Mouse (Mus musculus): ENCODE data around the gene C2. TPM values are rescaled to one million over a fixed set of nuclear protein-coding genes. Genes with fewer than 3 reads are reported as not detected.
"Not testable (repeated sequence)": the region's sequence is repeated elsewhere in the genome, so short reads cannot be mapped to it uniquely, and the experiment has no call there.

The C2 gene
- polyA plus RNA-seq, 3 experiments from 2014 or later, result 1.4 TPM; not detected in 2

GRCm38 (mm10) chr17:34830776-34831175 lies 67.3 kb downstream of the C2 start:
- not testable (repeated sequence) for ATAC-seq

- ATAC-seq, result no peak
Observed at GRCm38 (mm10) chr17:34814818-34815370, 83.2 kb downstream of the C2 start.

- ATAC-seq, result not testable (repeated sequence)
Observed at GRCm38 (mm10) chr17:34813747-34814146, 84.3 kb downstream of the C2 start.

Other genes with a start within 250 kb of the C2 start
- not detected for gene Tnxb, start 227.7 kb downstream of the C2 start, polyA plus RNA-seq (2017; shearing (Covaris generic))
- gene C4b, start 154.4 kb downstream of the C2 start, polyA plus RNA-seq (2017; shearing (Covaris generic)), result under 1 TPM in 1 of 3 experiments, not detected in 2; 0.08 TPM
- gene Cyp21a1, start 93.7 kb downstream of the C2 start, polyA plus RNA-seq (2017; shearing (Covaris generic)), result not detected
- 10 to 100 TPM; 30.4 to 44.5 (median 37.2) TPM for gene Stk19, start 61.3 kb downstream of the C2 start, polyA plus RNA-seq (2017; shearing (Covaris generic))
- 10 to 100 TPM; 23.9 to 29.0 (median 27.1) TPM for gene Dxo, start 61.2 kb downstream of the C2 start, polyA plus RNA-seq (2017; shearing (Covaris generic))
- gene Skiv2l, start 48.1 kb downstream of the C2 start, polyA plus RNA-seq (2017; shearing (Covaris generic)), result 10 to 100 TPM; 28.6 to 34.2 (median 33.7) TPM
- 10 to 100 TPM; 40.1 to 65.0 (median 47.0) TPM for gene Nelfe, start 47.9 kb downstream of the C2 start, polyA plus RNA-seq (2017; shearing (Covaris generic))
- gene Cfb, start 35.7 kb downstream of the C2 start, polyA plus RNA-seq (2017; shearing (Covaris generic)), result 1 to 10 TPM in 1 of 3 experiments, under 1 TPM in 2; 0.24 to 2.6 (median 0.37) TPM
- not detected for gene Zbtb12, start 18.8 kb downstream of the C2 start, polyA plus RNA-seq (2017; shearing (Covaris generic))
- gene Gm20547, start 16.2 kb downstream of the C2 start, polyA plus RNA-seq (2017; shearing (Covaris generic)), result under 1 TPM in 1 of 3 experiments, not detected in 2; 0.26 TPM
- 10 to 100 TPM; 27.1 to 32.6 (median 29.4) TPM for gene Ehmt2, start 204 bp upstream of the C2 start, polyA plus RNA-seq (2017; shearing (Covaris generic))
- gene Slc44a4, start 16.2 kb upstream of the C2 start, polyA plus RNA-seq (2017; shearing (Covaris generic)), result not detected
- gene Neu1, start 33.0 kb upstream of the C2 start, polyA plus RNA-seq (2017; shearing (Covaris generic)), result 10 to 100 TPM; 12.8 to 28.2 (median 27.6) TPM
- gene Hspa1b, start 61.0 kb upstream of the C2 start, polyA plus RNA-seq (2017; shearing (Covaris generic)), result under 1 TPM; 0.53 to 0.85 (median 0.80) TPM
- under 1 TPM in 1 of 3 experiments, not detected in 2; 0.94 TPM for gene Gm20481, start 71.6 kb upstream of the C2 start, polyA plus RNA-seq (2017; shearing (Covaris generic))
- gene Hspa1a, start 73.9 kb upstream of the C2 start, polyA plus RNA-seq (2017; shearing (Covaris generic)), result 1 to 10 TPM in 2 of 3 experiments, under 1 TPM in 1; 0.74 to 2.3 (median 1.1) TPM
- gene Hspa1l, start 74.4 kb upstream of the C2 start, polyA plus RNA-seq (2017; shearing (Covaris generic)), result not detected
- gene Lsm2, start 83.6 kb upstream of the C2 start, polyA plus RNA-seq (2017; shearing (Covaris generic)), result 10 to 100 TPM; 37.7 to 67.4 (median 40.0) TPM
- gene Vars, start 102.7 kb upstream of the C2 start, polyA plus RNA-seq (2017; shearing (Covaris generic)), result 10 to 100 TPM; 27.2 to 30.9 (median 30.8) TPM
- under 1 TPM in 2 of 3 experiments, not detected in 1; 0.10 to 0.28 TPM for gene Vwa7, start 118.3 kb upstream of the C2 start, polyA plus RNA-seq (2017; shearing (Covaris generic))
- 1 to 10 TPM in 2 of 3 experiments, under 1 TPM in 1; 0.54 to 2.6 (median 1.4) TPM for gene Sapcd1, start 129.8 kb upstream of the C2 start, polyA plus RNA-seq (2017; shearing (Covaris generic))
- 1 to 10 TPM; 1.3 to 1.4 (median 1.4) TPM for gene Msh5, start 148.5 kb upstream of the C2 start, polyA plus RNA-seq (2017; shearing (Covaris generic))
- 100 to 1,000 TPM; 487 to 766 (median 514) TPM for gene Clic1, start 151.7 kb upstream of the C2 start, polyA plus RNA-seq (2017; shearing (Covaris generic))
- 1 to 10 TPM in 2 of 3 experiments, under 1 TPM in 1; 0.91 to 3.0 (median 1.3) TPM for gene Ddah2, start 160.8 kb upstream of the C2 start, polyA plus RNA-seq (2017; shearing (Covaris generic))
- gene Ly6g6c, start 167.1 kb upstream of the C2 start, polyA plus RNA-seq (2017; shearing (Covaris generic)), result not detected
- not detected for gene Mpig6b, start 167.9 kb upstream of the C2 start, polyA plus RNA-seq (2017; shearing (Covaris generic))
- not detected for gene Ly6g6e, start 178.6 kb upstream of the C2 start, polyA plus RNA-seq (2017; shearing (Covaris generic))
- gene Ly6g6d, start 179.8 kb upstream of the C2 start, polyA plus RNA-seq (2017; shearing (Covaris generic)), result not detected
- gene Ly6g6f, start 187.3 kb upstream of the C2 start, polyA plus RNA-seq (2017; shearing (Covaris generic)), result not detected
- 10 to 100 TPM; 22.3 to 26.3 (median 25.6) TPM for gene Abhd16a, start 191.0 kb upstream of the C2 start, polyA plus RNA-seq (2017; shearing (Covaris generic))
- gene Ly6g5c, start 210.0 kb upstream of the C2 start, polyA plus RNA-seq (2017; shearing (Covaris generic)), result not detected
- gene Ly6g5b, start 217.2 kb upstream of the C2 start, polyA plus RNA-seq (2017; shearing (Covaris generic)), result 1 to 10 TPM; 1.9 to 8.9 (median 3.9) TPM
- gene Gpank1, start 223.2 kb upstream of the C2 start, polyA plus RNA-seq (2017; shearing (Covaris generic)), result 10 to 100 TPM; 57.1 to 87.4 (median 74.3) TPM
- 100 to 1,000 TPM; 246 to 346 (median 344) TPM for gene Csnk2b, start 223.8 kb upstream of the C2 start, polyA plus RNA-seq (2017; shearing (Covaris generic))
- gene D17H6S53E, start 228.1 kb upstream of the C2 start, polyA plus RNA-seq (2017; shearing (Covaris generic)), result 10 to 100 TPM; 20.0 to 27.1 (median 25.1) TPM
- gene Apom, start 233.8 kb upstream of the C2 start, polyA plus RNA-seq (2017; shearing (Covaris generic)), result not detected
- 10 to 100 TPM; 25.4 to 33.8 (median 29.1) TPM for gene Bag6, start 236.9 kb upstream of the C2 start, polyA plus RNA-seq (2017; shearing (Covaris generic))

Data from inflammation-experienced regulatory T-cells, adult 6 months (primary cell).